Mouse (Mus musculus) embryonic facial prominence, embryonic 13.5 days (tissue): Measurements from ENCODE around the gene Secisbp2l. TPM values are rescaled to one million over a fixed set of nuclear protein-coding genes. Genes with fewer than 3 reads are reported as not detected.

Source experiments
- ATAC-seq: fragments of 200-750 bp; cut with Nextera tagmentation; 2 replicates; pipeline ENCODE4 v1.8.0; 2017; ENCODE audit warnings: low read depth; ENCODE audit not compliant: insufficient number of reproducible peaks, insufficient read depth, low FRiP score, low TSS enrichment
- H3K27ac ChIP-seq: fragments of 300-500 bp; sonication (generic); 2 replicates; pipeline ENCODE4 v1.5.1; 2015; ENCODE audit warnings: moderate library complexity, mild to moderate bottlenecking, inconsistent platforms
- H3K27me3 ChIP-seq: fragments of 300-500 bp; sonication (generic); 2 replicates; pipeline ENCODE4 v1.6.1; 2015; ENCODE audit warnings: mild to moderate bottlenecking, inconsistent platforms
- H3K36me3 ChIP-seq: fragments of 300-500 bp; sonication (generic); 2 replicates; pipeline ENCODE4 v1.6.1; 2015; ENCODE audit warnings: mild to moderate bottlenecking, inconsistent platforms
- H3K4me1 ChIP-seq: fragments of 300-500 bp; sonication (generic); 2 replicates; pipeline ENCODE4 v1.6.1; 2015; ENCODE audit warnings: inconsistent platforms
- H3K4me2 ChIP-seq: fragments of 300-500 bp; sonication (generic); 2 replicates; pipeline ENCODE4 v1.6.1; 2015; ENCODE audit warnings: moderate library complexity, mild to moderate bottlenecking, inconsistent platforms
- H3K4me3 ChIP-seq: fragments of 300-500 bp; sonication (generic); 2 replicates; pipeline ENCODE4 v1.5.1; 2015; ENCODE audit warnings: mild to moderate bottlenecking, inconsistent platforms
- H3K9ac ChIP-seq: fragments of 300-500 bp; sonication (generic); 2 replicates; pipeline ENCODE4 v1.6.1; 2015; ENCODE audit warnings: mild to moderate bottlenecking, inconsistent platforms
- H3K9me3 ChIP-seq: fragments of 300-500 bp; sonication (generic); 2 replicates; pipeline ENCODE4 v1.6.1; 2016; ENCODE audit warnings: inconsistent platforms
- WGBS: fragments of 180-500 bp; shearing (Covaris S2); methylation state at CpG from one replicate; pipeline ENCODE4 v1.1.7; 2015; ENCODE audit warnings: mixed read lengths; 5-methylcytosine and 5-hydroxymethylcytosine counted together
- polyA plus RNA-seq: library from polyadenylated mRNA; unstranded; fragments of >200 nt; fragmentation: Nextera tagmentation; extraction: Ambion mirVana; gene quantifications from 2 replicates; pipeline ENCODE4 v1.2.1, GENCODE M21; 2015

Gene Secisbp2l
- polyA plus RNA-seq, result 21.5 and 26.0 TPM in 2 replicates

- H3K4me1 ChIP-seq, result peaks cover 23% of the 10 kb centered on the region
- peak within 1 kb of the TSS; percentile 67 for H3K4me2 ChIP-seq
- peak within 1 kb of the TSS; percentile 88 for H3K4me3 ChIP-seq
- peaks cover 8% of the 10 kb centered on the region; the same call in 1 of the 2 replicates for H3K36me3 ChIP-seq
- peak within 1 kb of the TSS; percentile 83 for H3K27ac ChIP-seq
- WGBS, result under 1% methylated on average over 26 of the region's 28 CpGs
- H3K9me3 ChIP-seq, result no peaks in the 10 kb centered on the region
- H3K9ac ChIP-seq, result peak within 1 kb of the TSS; percentile 93
- H3K27me3 ChIP-seq, result no peaks in the 10 kb centered on the region
- peak; percentile 92 for ATAC-seq
These were observed at the start of gene Secisbp2l for GRCm38 (mm10) chr2:125782719-125783109. Gene Secisbp2l, minus strand, starts transcription at chr2:125782870.

- Histone ChIP-seq H3K36me3 (peaks cover 51% of the 10 kb centered on the region), H3K9ac (no peak overlapping the region), H3K9me3 (no peaks in the 10 kb centered on the region), H3K27me3 (no peaks in the 10 kb centered on the region), H3K4me1 (no peaks in the 10 kb centered on the region), H3K4me2 (no peak overlapping the region), H3K4me3 (no peak overlapping the region), H3K27ac (no peak overlapping the region)
- 91% methylated on average over 2 of the region's 2 CpGs for WGBS
- ATAC-seq, result no peak
These were observed 47.3 kb upstream of the Secisbp2l start for GRCm38 (mm10) chr2:125829924-125830323.

DNA sequence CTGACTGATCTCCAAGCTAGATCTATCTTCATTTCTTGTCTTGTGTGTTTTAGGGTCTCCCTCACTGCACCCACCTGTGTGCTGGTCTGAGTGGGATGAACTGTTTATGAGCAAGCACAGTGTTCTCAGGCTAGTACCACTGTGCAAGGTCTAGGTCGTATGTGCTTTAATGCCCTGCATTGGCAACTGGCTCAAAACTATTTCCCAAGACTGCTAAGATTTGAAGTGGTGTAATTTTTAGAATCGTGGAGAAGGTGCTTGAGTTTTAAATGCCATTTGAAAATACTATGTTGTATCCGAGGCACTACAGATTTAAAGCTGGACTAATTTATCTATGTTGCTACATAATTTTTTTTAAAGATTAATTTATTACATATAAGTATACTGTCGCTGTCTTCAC, 45.2 kb upstream of the Secisbp2l start:
- WGBS, result 88% methylated on average over 4 of the region's 4 CpGs
- H3K36me3 ChIP-seq, result peaks cover 35% of the 10 kb centered on the region
- ATAC-seq, result no peak

DNA sequence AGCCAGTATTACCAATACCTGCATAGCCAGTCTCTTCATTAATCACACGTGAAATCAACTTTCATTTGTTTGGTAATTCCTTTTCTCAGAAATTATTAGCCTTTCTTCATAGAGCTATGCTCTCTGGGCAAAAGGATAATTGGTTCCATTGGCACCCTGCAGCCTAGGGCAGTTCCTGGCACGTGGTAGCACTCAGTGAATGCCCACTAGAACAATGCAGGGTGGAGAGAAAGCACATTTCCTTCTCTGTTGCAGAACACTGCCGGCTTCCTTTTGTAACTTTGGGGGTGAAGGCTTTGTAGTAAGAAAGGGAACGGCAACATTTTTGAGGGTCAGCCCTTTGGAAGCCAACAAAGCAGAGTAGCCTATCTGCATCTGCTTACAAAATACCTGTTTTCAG, 43.5 kb upstream of the Secisbp2l start:
- H3K27me3 ChIP-seq, result no peaks in the 10 kb centered on the region
- H3K9ac ChIP-seq, result no peak overlapping the region
- H3K27ac ChIP-seq, result no peak overlapping the region
- no peak for ATAC-seq
- H3K36me3 ChIP-seq, result peaks cover 20% of the 10 kb centered on the region; the same call in 1 of the 2 replicates
- no peak overlapping the region for H3K4me3 ChIP-seq
- H3K9me3 ChIP-seq, result no peaks in the 10 kb centered on the region
- H3K4me2 ChIP-seq, result no peak overlapping the region
- H3K4me1 ChIP-seq, result no peaks in the 10 kb centered on the region
- 69% methylated on average over 4 of the region's 4 CpGs for WGBS

More for the DNA sequence above, 45.2 kb upstream of the Secisbp2l start:
- Histone ChIP-seq H3K9me3 (no peaks in the 10 kb centered on the region), H3K4me1 (no peaks in the 10 kb centered on the region), H3K9ac (no peak overlapping the region), H3K27ac (no peak overlapping the region), H3K4me3 (no peak overlapping the region), H3K27me3 (no peaks in the 10 kb centered on the region), H3K4me2 (no peak overlapping the region)

DNA sequence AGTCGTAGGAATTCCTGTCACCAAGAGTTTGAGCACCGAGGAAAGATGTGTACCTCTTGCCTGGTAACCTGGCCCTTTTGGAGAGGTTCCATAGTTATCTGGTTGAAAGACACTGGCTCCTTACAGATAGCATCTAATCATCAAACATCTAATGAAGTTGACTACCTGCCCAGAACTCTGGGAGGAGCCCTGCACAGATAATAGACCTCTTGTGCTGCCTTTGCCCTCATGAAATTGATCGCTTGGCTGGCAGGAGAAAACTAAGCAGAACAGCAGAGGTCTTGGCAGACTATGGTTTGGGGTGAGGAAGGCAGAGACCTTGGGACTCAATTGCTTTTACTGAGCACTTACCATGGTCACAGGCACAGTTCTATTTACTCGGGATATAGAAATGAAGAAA, 37.7 kb upstream of the Secisbp2l start:
- no peak for ATAC-seq
- WGBS, result 82% methylated on average over 4 of the region's 4 CpGs

GRCm38 (mm10) chr2:125813972-125814595, 31.4 kb upstream of the Secisbp2l start:
- Histone ChIP-seq H3K27ac (no peak overlapping the region), H3K9ac (no peak overlapping the region), H3K4me2 (no peak overlapping the region), H3K9me3 (no peaks in the 10 kb centered on the region), H3K4me3 (no peak overlapping the region), H3K27me3 (no peaks in the 10 kb centered on the region), H3K4me1 (peaks cover 5% of the 10 kb centered on the region; the same call in 1 of the 2 replicates), H3K36me3 (no peaks in the 10 kb centered on the region)
- 69% methylated on average over 9 of the region's 9 CpGs for WGBS
- no peak for ATAC-seq

More for the DNA sequence above, 37.7 kb upstream of the Secisbp2l start:
- Histone ChIP-seq H3K4me3 (no peak overlapping the region), H3K36me3 (no peaks in the 10 kb centered on the region), H3K27me3 (no peaks in the 10 kb centered on the region), H3K4me2 (no peak overlapping the region), H3K9me3 (no peaks in the 10 kb centered on the region), H3K9ac (no peak overlapping the region), H3K4me1 (no peaks in the 10 kb centered on the region), H3K27ac (no peak overlapping the region)

- no peaks in the 10 kb centered on the region for H3K9me3 ChIP-seq
- peaks cover 6% of the 10 kb centered on the region; the same call in 1 of the 2 replicates for H3K4me1 ChIP-seq
- no peaks in the 10 kb centered on the region for H3K36me3 ChIP-seq
- WGBS, result 78% methylated on average over 2 of the region's 2 CpGs
- no peak overlapping the region for H3K4me2 ChIP-seq
- no peaks in the 10 kb centered on the region for H3K27me3 ChIP-seq
- ATAC-seq, result no peak
- no peak overlapping the region for H3K4me3 ChIP-seq
- no peak overlapping the region for H3K9ac ChIP-seq
- no peak overlapping the region for H3K27ac ChIP-seq
These were observed 28.7 kb upstream of the Secisbp2l start for GRCm38 (mm10) chr2:125811332-125811731.

DNA sequence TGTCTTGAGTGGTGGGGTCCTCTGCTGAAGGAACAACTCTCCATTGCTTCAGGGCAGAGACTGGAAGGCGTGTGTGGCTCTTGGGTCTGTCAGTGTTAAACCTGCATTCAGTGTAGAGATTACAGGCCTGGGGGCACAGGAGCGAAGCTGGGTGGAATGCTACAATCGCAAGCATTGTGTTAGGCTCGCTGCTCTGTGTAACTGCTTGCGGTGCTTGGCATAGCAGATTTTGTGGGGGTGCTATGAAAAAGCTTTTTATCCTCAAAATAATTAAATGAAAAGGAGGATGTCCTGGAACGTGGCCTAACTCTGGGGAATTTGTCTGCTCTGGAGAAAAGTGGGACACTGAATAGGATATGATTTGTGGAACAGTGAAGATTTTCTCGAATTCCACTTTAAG, 26.9 kb upstream of the Secisbp2l start:
- ATAC-seq, result no peak
- whole genome bisulfite sequencing, result 28% methylated on average over 7 of the region's 7 CpGs
- H3K4me1 ChIP-seq, result peaks cover 6% of the 10 kb centered on the region; the same call in 1 of the 2 replicates

DNA sequence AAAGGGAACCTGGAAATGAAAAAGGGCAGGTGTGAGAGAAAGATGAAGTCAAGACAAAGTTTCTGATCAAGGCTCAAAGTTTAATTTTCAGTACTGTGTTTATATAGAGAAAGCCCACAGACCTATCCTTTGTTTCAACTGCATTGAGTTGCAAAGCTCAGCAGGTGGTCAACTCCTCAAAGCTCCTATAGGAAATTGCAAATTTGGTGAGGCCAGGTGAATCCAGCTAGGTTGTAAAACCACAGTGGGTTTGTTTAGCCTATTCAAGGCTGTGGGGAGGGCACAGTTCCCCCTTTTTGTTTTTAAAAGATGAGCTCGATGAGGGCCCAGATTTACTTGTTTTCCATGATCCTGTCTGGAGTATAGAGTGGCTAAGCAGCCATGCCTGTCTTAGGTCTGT, 23.2 kb upstream of the Secisbp2l start:
- H3K27me3 ChIP-seq, result no peaks in the 10 kb centered on the region; the same call in 1 of the 2 replicates
- H3K9ac ChIP-seq, result no peak overlapping the region
- no peak overlapping the region for H3K4me2 ChIP-seq
- no peak overlapping the region for H3K27ac ChIP-seq
- WGBS, result 39% methylated on average over 1 of the region's 1 CpGs
- ATAC-seq, result no peak
- no peak overlapping the region for H3K4me3 ChIP-seq
- 0 out of 2 replicates have a peak, but pooled peaks cover 5% of the 10 kb centered on the region for H3K9me3 ChIP-seq
- peaks cover 6% of the 10 kb centered on the region; the same call in 1 of the 2 replicates for H3K4me1 ChIP-seq
- H3K36me3 ChIP-seq, result no peaks in the 10 kb centered on the region

More for the DNA sequence above, 26.9 kb upstream of the Secisbp2l start:
- no peaks in the 10 kb centered on the region for H3K36me3 ChIP-seq
- peak overlapping the region; percentile 39; the same call in 1 of the 2 replicates for H3K27ac ChIP-seq
- no peak overlapping the region for H3K4me2 ChIP-seq
- no peak overlapping the region for H3K9ac ChIP-seq
- no peaks in the 10 kb centered on the region for H3K27me3 ChIP-seq
- no peak overlapping the region for H3K4me3 ChIP-seq
- 0 out of 2 replicates have a peak, but pooled peaks cover 5% of the 10 kb centered on the region for H3K9me3 ChIP-seq

GRCm38 (mm10) chr2:125801947-125802346, 19.3 kb upstream of the Secisbp2l start:
- 65% methylated on average over 4 of the region's 4 CpGs for WGBS
- H3K27me3 ChIP-seq, result no peaks in the 10 kb centered on the region; the same call in 1 of the 2 replicates
- no peak overlapping the region for H3K4me3 ChIP-seq
- H3K9me3 ChIP-seq, result 0 out of 2 replicates have a peak, but pooled peaks cover 5% of the 10 kb centered on the region
- no peaks in the 10 kb centered on the region for H3K4me1 ChIP-seq
- no peak overlapping the region for H3K9ac ChIP-seq
- no peak overlapping the region for H3K27ac ChIP-seq
- no peak overlapping the region for H3K4me2 ChIP-seq
- ATAC-seq, result no peak
- H3K36me3 ChIP-seq, result no peaks in the 10 kb centered on the region

DNA sequence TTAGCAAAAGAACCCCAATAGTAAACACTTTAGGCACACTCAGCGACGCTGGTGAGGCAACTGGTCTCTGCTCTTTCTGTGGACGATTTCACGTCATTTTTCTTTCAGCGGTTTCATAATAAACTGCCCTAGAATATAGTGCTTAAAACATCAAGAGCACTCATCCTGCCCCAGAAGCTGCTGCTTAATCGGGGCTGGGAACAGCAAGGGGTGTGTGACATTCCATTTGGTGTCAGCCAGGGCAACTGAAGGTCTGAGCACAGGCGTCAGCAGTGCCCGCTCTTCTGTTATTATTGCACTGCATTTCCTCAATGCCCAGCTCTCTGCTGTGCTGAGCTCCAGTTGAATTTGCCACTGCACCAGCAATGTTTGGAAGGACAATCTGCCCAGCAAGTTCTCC, 18.4 kb upstream of the Secisbp2l start:
- no peaks in the 10 kb centered on the region for H3K4me1 ChIP-seq
- no peak overlapping the region for H3K4me2 ChIP-seq
- no peak overlapping the region for H3K27ac ChIP-seq
- H3K36me3 ChIP-seq, result no peaks in the 10 kb centered on the region
- 0 out of 2 replicates have a peak, but pooled peaks cover 5% of the 10 kb centered on the region for H3K9me3 ChIP-seq
- ATAC-seq, result no peak
- H3K9ac ChIP-seq, result no peak overlapping the region
- 68% methylated on average over 8 of the region's 8 CpGs for WGBS
- no peak overlapping the region for H3K4me3 ChIP-seq
- no peaks in the 10 kb centered on the region; the same call in 1 of the 2 replicates for H3K27me3 ChIP-seq

GRCm38 (mm10) chr2:125800428-125800827, 17.8 kb upstream of the Secisbp2l start:
- H3K4me2 ChIP-seq, result no peak overlapping the region
- no peak overlapping the region for H3K9ac ChIP-seq
- H3K4me1 ChIP-seq, result no peaks in the 10 kb centered on the region
- no peak overlapping the region for H3K4me3 ChIP-seq
- H3K27me3 ChIP-seq, result no peaks in the 10 kb centered on the region; the same call in 1 of the 2 replicates
- H3K36me3 ChIP-seq, result no peaks in the 10 kb centered on the region
- WGBS, result 56% methylated on average over 4 of the region's 4 CpGs
- ATAC-seq, result no peak
- no peak overlapping the region for H3K27ac ChIP-seq
- no peaks in the 10 kb centered on the region for H3K9me3 ChIP-seq
